Mouse (Mus musculus) ovary, postnatal 14 days (tissue): ENCODE results near the gene Adgrg1.
A peak's percentile ranks its signal among the peaks of the same experiment; 100 is the strongest.

Experiments
- DNase-seq: peaks from one replicate; pipeline ENCODE4 v3.0.0; 2022; ENCODE audit warnings: low spot score

Adgrg1 gene

DNA sequence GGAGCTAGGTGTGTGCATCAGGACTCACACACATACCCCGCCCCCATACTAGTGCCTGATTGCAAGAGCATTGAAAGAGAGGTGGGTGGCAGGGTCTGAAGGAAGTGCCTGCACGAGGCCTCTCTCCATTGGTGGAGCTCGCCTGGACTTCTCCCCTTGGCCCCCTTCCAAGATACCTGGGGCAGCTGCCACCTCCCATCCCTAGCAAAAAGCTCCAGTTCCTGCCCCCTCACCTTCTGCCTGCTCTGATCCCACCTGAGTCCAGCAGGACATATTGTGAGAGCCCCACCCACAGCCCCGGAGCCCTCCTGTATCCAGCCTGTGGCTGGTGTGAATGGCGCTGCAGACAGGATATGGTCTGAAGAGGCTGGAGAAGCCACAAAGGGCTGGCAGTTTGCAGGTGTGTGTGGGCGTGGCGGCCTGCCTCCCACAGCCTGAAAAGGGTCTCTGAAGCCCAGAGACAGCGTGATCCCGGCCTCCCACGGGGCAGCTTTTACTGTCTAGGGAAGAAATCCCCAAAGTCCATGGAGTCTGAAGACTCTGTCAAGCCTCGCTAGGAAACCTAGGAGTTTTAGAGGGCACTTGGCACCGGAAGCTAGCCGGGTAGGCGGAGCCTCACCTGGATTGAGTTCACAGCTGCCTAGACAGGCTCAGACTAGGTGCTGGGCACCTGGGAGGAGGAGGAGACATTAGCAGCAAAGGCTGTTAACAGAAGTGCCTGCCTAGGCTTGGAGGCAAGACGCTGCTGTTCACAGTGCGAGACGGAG, 2.3 kb downstream of the Adgrg1 start:
- DNase-seq = no peak

DNA sequence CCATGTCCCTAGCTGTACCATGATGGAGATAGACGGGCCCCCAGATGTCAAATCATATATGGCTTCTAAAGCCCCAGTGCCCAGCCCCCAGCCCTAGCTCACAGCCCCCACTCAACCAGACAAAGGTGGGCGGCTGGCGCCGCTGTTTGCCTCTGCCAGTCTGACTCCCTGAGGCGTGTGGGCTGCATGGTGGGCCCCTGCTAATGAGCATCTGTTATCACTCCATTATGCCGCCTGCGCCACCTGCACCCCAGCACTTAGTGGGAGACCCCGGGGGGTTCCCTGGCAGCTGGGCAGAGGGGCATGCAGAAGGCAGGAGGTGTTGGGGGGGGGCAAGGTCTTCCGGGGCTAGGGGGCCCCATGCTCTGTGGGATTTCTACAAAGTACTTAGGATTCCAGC, 3.6 kb downstream of the Adgrg1 start:
- DNase-seq = no peak

DNA sequence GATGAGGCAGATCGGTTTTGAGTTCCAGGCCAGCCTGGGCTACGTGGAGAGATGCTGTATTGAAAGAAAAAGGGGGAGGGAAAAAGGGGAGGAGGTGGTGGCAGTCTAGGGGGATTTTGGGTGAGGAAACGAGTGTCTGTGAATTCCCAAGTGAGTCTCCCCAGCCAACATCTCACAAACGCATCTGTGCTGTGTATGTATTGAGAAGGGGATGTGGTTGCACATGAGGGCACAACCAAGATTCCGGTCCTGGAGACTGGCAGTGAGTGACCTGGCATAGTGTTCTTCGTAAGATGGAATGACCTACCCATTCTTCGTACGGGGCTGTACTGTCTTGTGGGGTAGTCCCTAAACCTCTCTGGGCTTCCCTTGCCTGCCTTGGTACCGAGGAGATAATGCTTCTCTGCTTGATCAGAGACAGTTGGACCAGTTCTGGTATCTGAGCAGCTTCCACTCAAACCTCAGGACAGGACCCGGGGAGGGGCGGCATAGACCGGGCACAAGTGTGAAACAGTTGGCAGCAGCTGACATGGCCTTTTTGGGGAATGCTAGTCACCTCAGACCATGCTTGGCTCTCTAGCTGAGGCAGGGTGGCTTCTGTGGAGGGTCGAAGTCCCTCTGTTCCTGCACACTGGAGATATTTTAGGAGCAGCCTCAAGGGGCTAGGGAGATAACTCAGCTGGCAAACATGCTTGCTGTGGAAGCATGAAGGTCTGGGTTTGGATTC, 4.2 kb downstream of the Adgrg1 start:
- DNase-seq = no peak

DNA sequence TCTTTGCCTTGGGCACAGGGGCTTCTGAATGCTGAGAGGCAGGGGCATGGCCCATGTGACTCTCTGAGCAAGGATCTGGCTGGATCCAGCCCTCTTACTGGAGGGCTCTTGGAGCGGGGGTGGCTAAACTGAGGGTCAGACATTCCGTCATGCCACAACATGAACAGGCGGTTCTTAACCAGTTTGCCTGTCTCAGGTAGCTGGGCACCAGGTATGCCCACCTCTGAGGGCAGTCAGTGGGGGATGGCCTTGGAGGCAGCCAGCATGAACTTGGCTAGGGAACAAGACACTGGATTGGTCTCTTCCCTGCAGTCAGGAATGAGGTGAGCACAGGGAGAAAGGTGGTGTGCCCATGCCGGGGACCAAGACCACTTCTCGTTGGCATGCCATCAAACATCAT, 5.6 kb downstream of the Adgrg1 start:
- DNase-seq = no peak

DNA sequence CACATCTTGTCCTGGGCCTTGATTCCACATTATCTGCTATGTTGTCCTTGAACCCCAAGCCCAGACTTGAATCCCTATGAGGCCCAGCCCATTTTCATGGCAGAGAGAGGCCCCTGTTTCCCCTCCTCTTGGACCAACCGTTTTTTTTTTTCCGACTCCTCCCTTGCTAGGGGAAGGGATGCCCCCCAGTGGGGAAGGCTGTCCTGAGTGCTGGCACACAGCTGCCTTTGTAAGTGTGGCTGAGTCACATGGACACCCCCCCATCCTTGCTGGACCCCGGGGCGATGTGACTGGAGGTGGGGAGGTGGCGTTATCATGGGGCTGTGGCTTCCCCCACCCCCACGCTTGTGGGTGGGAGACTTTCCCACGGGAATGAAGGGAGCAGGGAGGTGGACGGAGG, 6.4 kb downstream of the Adgrg1 start:
- DNase-seq = no peak

DNA sequence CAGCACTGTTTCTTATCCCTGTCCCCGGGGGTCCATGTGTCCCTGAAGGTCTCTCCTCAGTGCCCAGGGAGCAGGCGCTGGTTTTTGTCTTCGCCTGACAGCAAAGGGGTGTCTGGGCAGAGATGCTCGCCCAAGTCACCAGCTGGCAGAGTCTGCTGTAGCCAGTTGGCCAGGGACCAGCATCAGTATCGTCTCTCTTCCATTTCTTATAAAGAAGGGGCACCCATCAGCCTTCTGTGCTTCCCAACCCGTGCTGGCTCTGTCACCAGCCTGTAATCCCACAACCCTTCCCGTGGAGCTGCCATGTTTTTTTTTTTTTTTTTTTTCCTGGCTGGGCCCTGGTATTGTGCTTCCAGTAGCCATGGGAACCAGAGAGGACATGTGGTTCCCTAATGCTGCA, 7.3 kb downstream of the Adgrg1 start:
- no peak for DNase-seq

DNA sequence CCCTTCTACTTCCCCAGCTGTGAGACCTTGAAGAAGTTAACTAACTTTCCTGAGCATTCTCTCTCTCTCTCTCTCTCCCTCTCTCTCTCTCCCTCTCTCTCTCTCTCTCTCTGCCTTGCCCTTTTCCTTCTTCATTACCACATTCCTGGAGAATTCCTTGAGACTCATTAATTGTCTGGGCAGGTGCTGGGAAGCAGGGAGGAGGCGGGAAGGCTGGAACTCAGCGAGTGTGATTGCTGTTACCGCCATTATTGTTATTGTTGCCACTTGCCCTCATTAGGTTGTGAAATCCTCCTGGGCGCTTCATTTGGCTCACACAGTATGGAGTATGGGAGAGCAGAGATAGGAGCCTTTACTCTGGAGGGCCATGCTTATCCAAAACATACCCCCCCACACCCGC, 8.6 kb downstream of the Adgrg1 start:
- no peak for DNase-seq

DNA sequence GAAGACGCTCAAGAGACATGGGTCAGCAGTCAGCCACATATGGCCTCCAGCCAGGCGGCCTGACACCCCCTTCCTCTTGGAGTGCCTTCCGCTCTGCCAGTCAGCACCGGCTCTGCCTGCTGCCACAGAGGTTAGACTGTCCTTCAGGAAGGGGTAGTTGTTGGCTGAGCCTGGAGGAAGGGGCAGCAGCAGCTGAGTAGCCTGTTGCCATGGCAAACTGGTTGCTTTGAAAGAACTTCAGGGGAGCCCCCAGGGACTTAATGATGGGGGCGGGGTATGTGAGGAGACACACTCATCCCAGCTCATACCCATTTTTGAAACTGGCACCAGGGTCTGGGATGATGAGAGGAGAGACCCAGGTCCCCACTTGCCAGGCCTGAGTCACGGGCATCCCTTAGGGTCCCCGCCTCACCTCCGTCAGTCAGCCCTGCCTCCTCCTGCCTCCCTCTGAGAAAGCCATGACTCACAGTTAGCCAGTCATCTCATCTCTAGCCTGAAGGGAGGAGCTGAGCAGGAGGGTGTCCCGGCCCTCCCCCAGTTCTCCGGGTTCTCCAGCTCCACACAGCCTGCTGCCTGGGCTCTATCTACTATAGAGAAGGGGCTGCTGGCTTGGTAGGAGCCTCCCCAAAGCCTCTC, 9.4 kb downstream of the Adgrg1 start:
- peak; percentile 37 for DNase-seq

DNA sequence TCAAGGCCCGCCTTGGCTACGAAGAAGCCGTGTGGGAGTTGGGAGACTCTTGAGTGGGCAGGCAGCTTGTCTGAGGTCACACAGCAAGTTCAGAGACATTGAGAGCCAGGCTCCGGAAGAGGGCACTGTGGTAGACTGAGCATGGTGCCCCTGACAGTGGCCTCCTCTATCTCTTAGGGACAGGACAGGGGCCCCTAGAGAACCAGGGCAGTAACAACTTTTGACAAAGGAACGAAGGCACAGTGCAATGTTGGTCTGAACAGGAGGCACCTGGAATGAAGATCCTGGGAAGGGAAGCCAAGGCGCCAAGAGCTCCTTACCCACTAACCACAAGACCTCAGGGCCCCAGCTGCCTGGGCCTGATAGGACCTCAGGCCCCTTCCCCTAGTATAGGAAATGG, 10.5 kb downstream of the Adgrg1 start:
- DNase-seq = no peak

DNA sequence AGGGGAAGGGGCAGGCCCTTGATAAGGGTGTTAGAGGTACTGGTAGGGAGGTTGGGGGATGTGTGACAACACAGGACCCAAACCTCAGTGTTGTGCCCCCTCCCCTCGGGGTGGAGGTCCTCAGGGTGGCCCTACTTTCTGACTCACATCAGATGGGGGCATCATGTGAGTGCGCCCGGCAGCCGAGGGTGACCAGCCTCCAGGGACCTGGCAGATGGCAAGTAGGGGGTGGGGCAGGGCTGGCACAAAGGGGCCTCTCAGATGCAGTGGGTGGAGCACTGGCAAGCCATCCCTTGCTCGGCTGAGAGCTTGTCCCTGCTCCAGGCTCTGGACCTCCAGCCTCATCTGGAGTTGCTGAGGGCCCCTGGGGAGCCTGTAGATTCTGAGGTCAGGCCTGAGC, 12.1 kb downstream of the Adgrg1 start:
- no peak for DNase-seq

DNA sequence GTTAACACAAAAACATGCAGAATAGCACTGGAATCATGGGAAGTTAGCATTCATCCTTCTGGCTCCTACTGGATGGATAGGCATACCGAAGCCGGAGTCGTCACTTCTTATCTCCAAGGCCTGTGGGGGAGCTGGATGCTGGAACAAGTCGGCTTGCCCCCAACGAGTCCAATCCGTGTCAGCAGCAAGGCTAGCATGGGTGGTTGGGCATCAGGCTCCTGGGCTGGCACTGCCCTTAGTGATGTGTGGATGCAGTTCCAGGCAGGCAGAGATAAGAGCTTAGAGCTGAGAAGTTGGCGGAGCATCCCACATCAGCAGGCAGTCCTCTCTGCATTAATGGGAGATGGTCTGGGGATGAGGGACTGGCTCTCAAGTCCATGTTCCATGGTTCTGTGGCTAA, 13.0 kb downstream of the Adgrg1 start:
- DNase-seq = no peak

DNA sequence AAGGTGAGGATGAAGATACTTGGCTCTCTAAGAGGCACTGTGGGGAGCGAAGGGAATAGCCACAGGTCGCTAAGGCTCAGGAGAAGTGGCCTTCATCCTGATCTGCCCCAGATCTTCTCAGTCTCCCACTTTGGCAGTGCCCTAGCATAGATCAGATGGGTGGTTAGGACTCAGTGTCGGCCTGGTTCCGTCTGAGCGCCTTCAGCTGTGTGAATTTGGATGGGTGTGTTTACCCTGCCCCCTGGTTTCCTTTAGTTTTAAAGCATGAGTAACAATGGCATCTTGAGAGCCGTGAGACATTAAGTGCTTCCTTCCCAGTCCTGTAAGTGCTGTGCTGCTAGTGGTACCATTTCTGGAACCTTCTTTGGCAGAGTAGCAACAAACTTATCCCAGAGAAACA, 14.1 kb downstream of the Adgrg1 start:
- no peak for DNase-seq

DNA sequence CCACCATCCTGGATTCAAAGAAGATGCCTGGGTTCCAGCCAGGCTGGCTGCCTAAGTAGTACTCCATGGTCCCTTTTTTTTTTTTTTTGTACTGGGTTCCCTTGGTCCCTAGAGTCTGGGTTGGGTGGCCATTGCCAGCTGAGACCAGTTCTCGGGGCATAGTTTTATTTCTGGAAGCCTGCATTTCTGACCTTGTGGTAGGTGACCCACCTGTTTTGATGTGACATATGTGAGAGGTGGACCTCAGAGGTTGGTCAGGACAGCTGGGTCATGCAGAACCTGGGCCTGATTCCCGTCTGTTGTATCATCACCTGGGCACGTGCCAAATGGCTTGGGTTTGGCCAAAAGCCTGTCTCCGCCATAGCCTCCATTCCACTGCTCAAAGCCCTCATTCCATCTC, 15.2 kb downstream of the Adgrg1 start:
- DNase-seq = no peak

DNA sequence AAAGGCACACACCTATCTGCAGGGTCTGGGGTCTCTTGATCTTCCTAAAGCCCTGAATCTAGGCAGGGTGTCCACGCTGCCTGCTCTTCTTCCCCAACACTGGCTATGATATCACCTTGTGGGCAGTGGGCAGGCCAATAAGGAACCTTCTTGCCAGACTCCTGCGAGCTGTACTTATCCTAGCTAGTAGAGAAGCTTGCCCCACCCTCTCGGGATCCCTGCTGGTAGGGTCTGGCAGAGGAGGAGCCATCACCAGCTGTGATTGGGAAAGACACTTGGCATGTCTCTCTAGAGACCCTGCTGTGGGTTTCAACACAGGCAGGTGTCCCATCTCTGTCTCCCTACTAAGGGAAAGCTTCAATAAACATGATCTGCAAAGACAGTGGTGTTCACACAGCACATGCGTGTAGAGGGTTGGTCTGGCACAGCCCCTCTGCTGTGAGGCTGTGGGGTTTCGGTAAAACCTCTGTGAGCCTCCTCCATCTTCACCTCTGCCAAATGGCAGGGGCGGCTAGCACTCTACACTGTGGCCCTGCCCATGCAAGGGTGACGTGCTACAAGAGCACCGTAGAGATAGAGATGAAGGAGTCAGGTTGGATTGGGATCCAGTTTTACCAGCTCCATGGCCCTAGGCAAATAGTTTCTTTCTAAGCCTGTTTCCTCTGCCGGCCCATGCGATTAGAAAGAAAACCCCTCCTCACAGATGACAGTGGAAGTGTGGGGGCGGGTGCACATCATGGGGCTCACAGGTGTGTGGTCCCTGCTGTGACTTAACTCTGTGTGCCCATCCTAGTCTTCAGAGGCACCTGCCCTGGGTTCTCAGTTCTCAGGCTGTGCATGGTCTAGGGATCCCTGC, 16.3 kb downstream of the Adgrg1 start:
- DNase-seq = no peak

DNA sequence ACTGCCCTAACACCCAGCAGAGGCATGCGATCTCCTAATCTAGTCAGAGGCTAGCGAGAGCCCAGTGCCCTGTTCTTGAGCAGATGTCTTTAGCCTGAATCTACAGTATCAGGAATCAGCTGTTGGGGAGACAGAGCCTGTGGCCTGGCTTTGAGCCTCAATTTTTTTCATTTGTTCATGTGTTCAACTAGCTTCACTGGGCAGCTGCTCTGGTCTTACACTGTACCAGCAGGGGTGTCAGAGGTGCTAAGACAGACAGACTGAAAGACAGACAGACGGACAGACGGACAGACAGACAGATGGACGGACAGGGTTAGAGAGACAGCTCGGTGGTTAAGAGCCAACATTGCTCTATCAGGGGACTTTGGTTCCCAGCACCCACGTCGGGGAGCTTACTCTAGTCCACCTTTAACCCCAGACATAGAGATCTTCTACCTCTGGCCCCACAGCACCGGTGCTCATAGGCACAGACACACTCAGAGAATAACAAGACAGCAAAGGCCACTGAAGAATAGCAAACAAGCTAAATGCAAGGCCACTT, 17.0 kb downstream of the Adgrg1 start:
- DNase-seq = no peak

DNA sequence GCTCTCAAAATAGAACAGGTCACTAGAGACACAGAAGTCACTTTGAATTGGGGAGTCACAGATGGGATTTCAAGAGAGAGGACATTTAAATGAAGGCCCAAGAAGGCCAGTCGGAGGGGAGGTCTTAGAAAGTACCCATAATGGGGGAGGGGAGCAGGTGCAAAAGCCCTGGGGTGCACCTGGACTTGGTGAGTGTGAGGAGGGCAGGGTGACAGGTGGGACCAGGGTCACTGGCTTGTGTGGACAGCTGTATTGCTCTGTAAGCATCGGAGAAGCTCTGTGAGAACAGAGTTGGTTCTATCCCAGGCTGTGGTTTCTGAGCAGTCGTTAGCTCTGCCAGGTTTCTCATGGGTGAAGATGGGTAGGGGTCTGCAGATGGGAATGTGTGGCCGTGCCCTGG, 17.5 kb downstream of the Adgrg1 start:
- no peak for DNase-seq

DNA sequence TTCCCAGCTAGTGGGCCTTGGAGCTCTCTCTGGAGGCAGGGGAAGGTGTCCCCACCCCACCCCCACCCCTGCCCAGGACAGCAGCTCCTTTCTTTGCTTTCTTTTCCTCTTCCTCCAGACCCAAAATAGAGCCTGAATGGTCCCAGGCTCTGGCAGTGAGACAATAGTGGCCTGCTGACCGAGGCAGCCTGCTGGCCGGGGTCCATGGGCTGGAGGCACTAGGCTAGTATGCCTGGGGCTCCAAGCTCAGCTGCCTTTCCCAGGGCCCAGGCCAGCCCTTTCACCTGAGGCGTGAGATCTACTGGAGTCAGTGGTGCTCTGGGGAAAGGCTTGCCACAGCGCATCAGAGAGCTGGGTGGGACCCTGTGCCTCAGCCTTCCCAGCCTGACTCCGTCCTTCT, 18.0 kb downstream of the Adgrg1 start:
- no peak for DNase-seq

DNA sequence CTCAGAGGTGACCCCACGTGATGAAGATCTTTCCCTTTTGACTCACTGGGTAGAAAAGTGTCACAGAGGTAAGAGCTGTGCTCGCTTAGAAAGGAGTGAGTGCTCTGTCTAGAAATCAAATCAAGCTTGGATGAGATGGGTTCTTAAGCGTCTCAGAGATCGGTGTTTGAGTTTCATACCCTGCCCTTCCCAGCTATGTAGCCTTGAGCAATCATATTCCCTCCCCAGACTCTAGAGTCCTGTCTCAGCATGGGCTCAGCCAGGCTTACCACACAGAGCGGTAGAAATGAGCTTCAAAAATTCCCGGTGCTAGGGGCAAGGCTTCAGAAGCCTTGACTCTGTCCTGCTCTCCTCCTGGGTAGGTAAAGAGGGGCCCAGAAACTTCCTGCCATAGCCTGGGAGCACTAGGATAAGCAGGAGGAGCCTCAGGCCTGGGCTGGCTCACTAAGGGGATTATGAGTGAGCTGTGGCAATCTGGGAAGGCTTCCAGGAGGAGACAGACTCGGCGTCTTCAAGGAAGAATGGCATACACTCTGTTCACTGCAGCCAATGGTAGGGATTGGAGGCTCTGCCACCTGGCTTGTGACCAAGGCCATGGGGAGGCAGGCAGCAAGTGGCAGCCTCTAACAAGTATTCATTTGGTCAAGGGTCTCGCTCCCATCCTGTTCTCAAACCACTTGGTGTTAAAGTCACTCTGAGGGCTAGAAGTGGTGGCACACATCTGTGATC, 18.6 kb downstream of the Adgrg1 start:
- no peak for DNase-seq

DNA sequence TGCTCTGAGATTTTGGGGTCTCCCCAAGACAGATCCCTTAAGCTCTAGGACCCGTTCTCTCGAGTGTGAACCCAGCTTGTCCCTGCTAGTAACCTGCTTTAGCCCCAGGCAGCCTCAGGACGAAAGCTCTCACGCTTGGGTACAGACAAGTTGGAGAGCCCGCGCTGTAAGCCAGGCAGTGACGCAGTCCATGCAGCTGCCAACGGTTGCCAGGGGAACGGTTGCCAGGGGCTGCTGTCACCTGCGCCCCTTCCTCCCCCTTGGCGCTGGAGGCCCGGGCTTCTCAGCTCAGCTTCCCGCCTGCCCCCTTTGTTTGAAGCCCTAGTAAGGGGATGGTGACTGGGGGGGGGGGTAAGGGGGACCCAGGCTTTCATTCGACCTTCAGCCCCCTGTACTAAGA, 19.5 kb downstream of the Adgrg1 start:
- DNase-seq = no peak

DNA sequence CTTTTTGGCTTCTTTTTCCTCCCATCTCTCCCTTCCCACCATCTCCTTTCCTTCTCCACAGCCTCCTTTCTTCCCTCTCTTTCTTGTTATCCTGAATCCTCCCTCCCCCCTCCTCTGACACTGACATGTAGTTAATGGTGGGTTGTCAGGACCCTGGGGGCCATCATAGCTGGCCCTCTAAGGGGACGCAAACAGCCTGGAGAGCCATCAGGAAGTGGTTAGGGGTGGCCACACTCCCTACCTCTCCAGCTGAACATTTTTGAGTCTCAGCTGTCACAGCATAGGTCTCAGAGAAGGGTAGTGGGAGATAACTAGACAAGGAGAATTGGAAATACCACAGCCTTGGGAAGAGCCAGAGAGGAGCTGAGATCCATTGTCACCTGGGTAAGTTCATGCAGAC, 20.0 kb downstream of the Adgrg1 start:
- no peak for DNase-seq

DNA sequence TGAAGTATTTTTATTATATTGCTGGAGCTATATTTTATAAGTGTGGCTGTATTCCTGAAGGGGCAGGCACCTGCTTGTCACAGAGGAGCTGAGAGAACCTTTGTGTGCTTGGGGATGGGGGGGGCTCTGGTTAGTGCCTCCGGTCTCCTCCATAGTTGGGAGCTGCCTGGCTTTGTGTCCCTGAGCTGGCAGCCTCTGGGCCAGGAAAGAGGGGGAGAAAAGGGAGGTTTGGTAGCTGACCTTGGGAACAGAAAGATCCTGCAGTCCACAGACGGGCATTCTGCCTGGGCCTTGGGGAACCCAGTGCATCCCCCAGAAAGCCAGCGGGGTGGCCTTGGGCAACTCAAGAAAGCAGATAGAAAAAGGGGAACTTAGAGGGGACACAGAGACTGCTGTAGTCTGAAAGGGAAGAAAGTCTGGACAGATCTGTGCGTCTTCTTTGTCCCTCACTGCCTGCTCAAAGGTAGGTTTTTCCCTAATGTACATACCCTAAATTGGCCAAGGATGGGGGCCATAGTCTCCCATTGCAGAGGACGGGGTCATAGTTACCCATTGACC, 20.9 kb downstream of the Adgrg1 start:
- no peak for DNase-seq
